Mouse (Mus musculus) neutrophil, adult 65 days (primary cell): Measurements from ENCODE around the gene Clic1. TPM values are rescaled to one million over a fixed set of nuclear protein-coding genes. Genes with fewer than 3 reads are reported as not detected.

ENCODE experiments used
- total RNA-seq: library from RNA; stranded (reverse); gene quantifications from 2 replicates; pipeline ENCODE4 v1.2.4, GENCODE M21; 2023

The Clic1 gene
- total RNA-seq, 1 experiment from 2014 or later, result 248 TPM

Other genes with a start within 250 kb of the Clic1 start
- not detected in 2 replicates for gene Cyp21a1, start 245.4 kb upstream of the Clic1 start, total RNA-seq
- gene Stk19, start 213.0 kb upstream of the Clic1 start, total RNA-seq, result 42.3 and 63.0 TPM in 2 replicates
- 34.5 and 46.7 TPM in 2 replicates for gene Dxo, start 212.9 kb upstream of the Clic1 start, total RNA-seq
- 95.9 and 147 TPM in 2 replicates for gene Skiv2l, start 199.8 kb upstream of the Clic1 start, total RNA-seq
- 24.5 and 28.2 TPM in 2 replicates for gene Nelfe, start 199.6 kb upstream of the Clic1 start, total RNA-seq
- gene Cfb, start 187.4 kb upstream of the Clic1 start, total RNA-seq, result 1.3 TPM in 1 of 2 replicates, not detected in the other
- 0.70 and 1.4 TPM in 2 replicates for gene Zbtb12, start 170.5 kb upstream of the Clic1 start, total RNA-seq
- not detected in 2 replicates for gene Gm20547, start 167.9 kb upstream of the Clic1 start, total RNA-seq
- gene C2, start 151.7 kb upstream of the Clic1 start, total RNA-seq, result not detected in 2 replicates
- gene Ehmt2, start 151.5 kb upstream of the Clic1 start, total RNA-seq, result 49.5 and 66.6 TPM in 2 replicates
- gene Slc44a4, start 135.5 kb upstream of the Clic1 start, total RNA-seq, result 0.25 TPM in 1 of 2 replicates, not detected in the other
- gene Neu1, start 118.7 kb upstream of the Clic1 start, total RNA-seq, result 87.8 and 101 TPM in 2 replicates
- 25.6 and 50.7 TPM in 2 replicates for gene Hspa1b, start 90.7 kb upstream of the Clic1 start, total RNA-seq
- not detected in 2 replicates for gene Gm20481, start 80.1 kb upstream of the Clic1 start, total RNA-seq
- 36.0 and 76.5 TPM in 2 replicates for gene Hspa1a, start 77.8 kb upstream of the Clic1 start, total RNA-seq
- gene Hspa1l, start 77.3 kb upstream of the Clic1 start, total RNA-seq, result 0.16 TPM in 1 of 2 replicates, not detected in the other
- 15.3 and 22.7 TPM in 2 replicates for gene Lsm2, start 68.1 kb upstream of the Clic1 start, total RNA-seq
- gene Vars, start 49.0 kb upstream of the Clic1 start, total RNA-seq, result 51.6 and 57.8 TPM in 2 replicates
- 0.09 TPM in 1 of 2 replicates, not detected in the other for gene Vwa7, start 33.4 kb upstream of the Clic1 start, total RNA-seq
- 0.86 and 1.9 TPM in 2 replicates for gene Sapcd1, start 21.9 kb upstream of the Clic1 start, total RNA-seq
- gene Msh5, start 3.2 kb upstream of the Clic1 start, total RNA-seq, result 3.5 and 11.1 TPM in 2 replicates
- gene Ddah2, start 9.1 kb downstream of the Clic1 start, total RNA-seq, result 1.4 and 2.6 TPM in 2 replicates
- gene Ly6g6c, start 15.4 kb downstream of the Clic1 start, total RNA-seq, result not detected in 2 replicates
- gene Mpig6b, start 16.2 kb downstream of the Clic1 start, total RNA-seq, result 0.47 TPM in 1 of 2 replicates, not detected in the other
- gene Ly6g6e, start 26.9 kb downstream of the Clic1 start, total RNA-seq, result not detected in 2 replicates
- gene Ly6g6d, start 28.1 kb downstream of the Clic1 start, total RNA-seq, result not detected in 2 replicates
- gene Ly6g6f, start 35.6 kb downstream of the Clic1 start, total RNA-seq, result 1.1 TPM in 1 of 2 replicates, not detected in the other
- 44.4 and 57.6 TPM in 2 replicates for gene Abhd16a, start 39.3 kb downstream of the Clic1 start, total RNA-seq
- gene Ly6g5c, start 58.3 kb downstream of the Clic1 start, total RNA-seq, result not detected in 2 replicates
- gene Ly6g5b, start 65.5 kb downstream of the Clic1 start, total RNA-seq, result 13.3 and 14.5 TPM in 2 replicates
- gene Gpank1, start 71.5 kb downstream of the Clic1 start, total RNA-seq, result 36.0 and 50.1 TPM in 2 replicates
- gene Csnk2b, start 72.1 kb downstream of the Clic1 start, total RNA-seq, result 135 and 169 TPM in 2 replicates
- 21.0 and 24.5 TPM in 2 replicates for gene D17H6S53E, start 76.4 kb downstream of the Clic1 start, total RNA-seq
- not detected in 2 replicates for gene Apom, start 82.1 kb downstream of the Clic1 start, total RNA-seq
- 295 and 362 TPM in 2 replicates for gene Bag6, start 85.2 kb downstream of the Clic1 start, total RNA-seq
- 170 and 191 TPM in 2 replicates for gene Prrc2a, start 114.9 kb downstream of the Clic1 start, total RNA-seq
- gene Aif1, start 126.1 kb downstream of the Clic1 start, total RNA-seq, result 10.8 and 14.1 TPM in 2 replicates
- 410 and 626 TPM in 2 replicates for gene Lst1, start 138.5 kb downstream of the Clic1 start, total RNA-seq
- gene Ltb, start 144.5 kb downstream of the Clic1 start, total RNA-seq, result 118 TPM in 2 replicates
- gene Tnf, start 152.0 kb downstream of the Clic1 start, total RNA-seq, result 115 TPM in 2 replicates
- gene Lta, start 155.4 kb downstream of the Clic1 start, total RNA-seq, result not detected in 2 replicates
- 0.79 TPM in 1 of 2 replicates, not detected in the other for gene Gm16181, start 170.9 kb downstream of the Clic1 start, total RNA-seq
- 1.8 and 3.2 TPM in 2 replicates for gene Atp6v1g2, start 183.7 kb downstream of the Clic1 start, total RNA-seq
- gene Nfkbil1, start 185.8 kb downstream of the Clic1 start, total RNA-seq, result 18.5 and 19.9 TPM in 2 replicates
- gene Ddx39b, start 191.8 kb downstream of the Clic1 start, total RNA-seq, result 185 and 239 TPM in 2 replicates
- gene H2-D1, start 212.8 kb downstream of the Clic1 start, total RNA-seq, result 1,574 and 1,649 TPM in 2 replicates